Mouse (Mus musculus): ENCODE measurements around the gene Wdr34.

- TF ChIP-seq CTCF (IDR thresholded peaks at IDR 0.05; ENCODE audit: low read depth, low read length), result no peak
- no peak for TF ChIP-seq TAL1 (conservative IDR thresholded peaks at IDR 0.05; ENCODE audit: low read depth, low read length)
- no peak for TF ChIP-seq GATA1 (IDR thresholded peaks at IDR 0.05; ENCODE audit: borderline replicate concordance, low read length)
These were observed 45.0 kb upstream of the Wdr34 start, which contains the start of gene Zdhhc12 for GRCm38 (mm10) chr2:30093471-30094207.
